Mouse (Mus musculus): ENCODE results near the gene Kifap3. TPM values are rescaled to one million over a fixed set of nuclear protein-coding genes. Genes with fewer than 3 reads are reported as not detected.
A peak's percentile ranks its signal among the peaks of the same experiment; 100 is the strongest.
"Not testable (repeated sequence)": the region's sequence is repeated elsewhere in the genome, so short reads cannot be mapped to it uniquely, and the experiment has no call there.

Kifap3 gene
- polyA plus RNA-seq (2012; rRNA removed), result 104 and 115 TPM in 2 replicates

DNA sequence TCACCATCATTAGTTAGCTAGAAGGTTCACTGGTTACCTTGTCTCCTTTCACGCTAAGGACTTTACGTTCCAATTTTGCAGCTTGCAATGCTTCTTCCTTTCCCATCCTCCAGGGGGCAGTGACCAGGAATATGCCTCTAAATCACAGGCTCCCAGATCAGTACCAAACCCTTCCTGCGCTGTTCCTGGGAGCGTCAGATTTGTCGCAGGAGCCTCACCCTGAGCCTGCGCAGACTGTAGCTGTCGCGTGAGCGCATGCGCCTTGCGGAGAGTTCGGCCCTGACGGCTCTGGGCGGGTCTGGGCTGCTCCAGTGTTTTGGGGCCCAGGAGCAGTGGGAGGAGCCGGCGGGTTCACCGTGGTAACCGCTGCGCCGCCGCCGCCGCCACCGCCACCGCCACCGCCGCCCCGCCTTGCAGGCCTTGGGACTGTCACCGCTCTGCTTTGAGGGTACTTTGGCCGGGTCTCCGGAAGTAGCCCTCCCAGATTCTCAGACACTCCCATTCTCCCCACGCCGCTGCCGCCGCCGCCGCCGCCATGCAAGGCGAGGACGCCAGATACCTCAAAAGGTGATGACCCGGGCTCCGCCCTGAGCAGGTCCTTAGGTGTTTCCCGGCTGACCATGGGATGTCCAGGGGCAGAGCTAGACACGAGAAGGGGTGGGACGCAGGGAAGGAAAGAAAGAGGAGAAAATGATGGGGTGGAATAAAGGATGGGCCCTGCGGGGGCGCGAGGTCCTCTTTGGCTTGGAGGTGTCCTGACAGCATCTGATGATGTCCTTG, at the start of gene Kifap3:
Kifap3 (plus strand) TSS at position 248 of the 780 bp plus-strand sequence.
- DNase-seq (ENCODE audit: extremely low spot score in 1 of 2, low spot score in 1 of 2), result peak; percentile 98 to 99

GRCm38 (mm10) chr1:163731166-163731565, 48.2 kb upstream of the Kifap3 start:
- DNase-seq (ENCODE audit: extremely low spot score in 1 of 2, low spot score in 1 of 2), result not testable (repeated sequence)

DNA sequence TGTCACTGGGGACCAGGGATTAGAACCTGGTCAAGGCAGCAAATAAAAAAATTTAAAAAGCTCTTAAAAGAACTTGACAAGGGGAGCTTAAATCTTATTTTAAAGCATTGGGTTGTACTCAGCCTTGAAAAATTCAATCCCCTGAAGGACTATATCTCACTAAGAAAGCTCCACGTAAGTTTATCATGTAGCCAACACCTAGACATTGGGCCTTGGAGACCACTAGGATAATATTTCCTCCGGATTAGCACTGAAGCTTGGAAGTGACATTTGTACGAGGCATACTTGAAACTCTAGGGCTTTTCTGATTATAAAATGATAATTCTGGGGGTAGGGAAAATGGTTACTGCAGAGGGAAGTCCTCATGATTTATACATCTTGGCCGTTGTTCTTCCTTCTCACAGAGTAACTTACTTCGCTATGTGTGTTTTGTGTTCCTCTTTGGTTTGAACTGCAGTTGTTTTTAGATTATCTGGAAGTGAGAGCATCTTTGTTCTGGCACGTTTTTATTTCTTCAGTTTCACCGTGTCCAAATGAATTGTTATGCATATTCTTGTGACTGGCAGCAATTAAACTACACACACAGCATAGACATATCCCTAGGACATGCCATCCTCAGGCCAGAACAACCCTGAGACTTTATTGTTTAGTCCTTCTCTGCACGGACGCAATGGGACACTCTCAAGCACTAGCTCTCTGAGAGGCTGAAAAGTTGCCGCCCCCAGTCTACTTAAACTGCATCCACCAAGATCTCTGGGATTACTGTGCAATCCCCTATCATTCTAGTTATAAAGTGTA, 42.7 kb upstream of the Kifap3 start:
- no peak for DNase-seq (ENCODE audit: extremely low spot score in 1 of 2, low spot score in 1 of 2)

- DNase-seq (ENCODE audit: extremely low spot score in 1 of 2, low spot score in 1 of 2), result no peak
Observed at GRCm38 (mm10) chr1:163737239-163737533, 42.2 kb upstream of the Kifap3 start.

DNA sequence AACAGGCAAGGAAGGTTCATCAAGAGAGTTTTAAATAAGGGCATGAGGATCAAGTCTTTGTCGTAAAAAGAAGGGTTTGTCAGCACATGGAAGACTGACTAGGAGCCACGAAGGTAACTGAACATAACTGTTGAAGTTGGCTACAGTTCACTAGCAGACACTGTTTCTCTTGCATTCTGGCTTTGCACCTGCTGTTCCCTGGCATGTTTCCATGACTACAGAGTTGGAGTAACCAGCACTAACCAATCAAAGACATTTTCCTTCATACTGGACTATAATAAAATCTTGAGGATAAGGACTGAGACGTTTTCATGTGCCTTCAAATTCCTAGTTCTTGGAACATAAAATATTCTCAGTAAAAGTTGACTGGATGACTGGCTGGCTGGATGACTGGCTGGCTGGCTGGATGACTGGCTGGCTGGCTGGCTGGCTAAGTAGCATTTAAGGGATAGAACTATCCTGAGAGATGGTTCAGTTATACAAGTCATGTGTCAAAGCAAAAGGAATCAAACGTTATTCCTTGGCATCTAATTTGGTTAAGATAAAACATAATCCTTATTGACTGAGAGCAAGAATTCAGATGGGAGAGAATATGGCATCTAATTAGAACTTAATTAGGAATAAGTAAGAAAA, 27.9 kb upstream of the Kifap3 start:
- DNase-seq (ENCODE audit: extremely low spot score in 1 of 2, low spot score in 1 of 2), result no peak

DNA sequence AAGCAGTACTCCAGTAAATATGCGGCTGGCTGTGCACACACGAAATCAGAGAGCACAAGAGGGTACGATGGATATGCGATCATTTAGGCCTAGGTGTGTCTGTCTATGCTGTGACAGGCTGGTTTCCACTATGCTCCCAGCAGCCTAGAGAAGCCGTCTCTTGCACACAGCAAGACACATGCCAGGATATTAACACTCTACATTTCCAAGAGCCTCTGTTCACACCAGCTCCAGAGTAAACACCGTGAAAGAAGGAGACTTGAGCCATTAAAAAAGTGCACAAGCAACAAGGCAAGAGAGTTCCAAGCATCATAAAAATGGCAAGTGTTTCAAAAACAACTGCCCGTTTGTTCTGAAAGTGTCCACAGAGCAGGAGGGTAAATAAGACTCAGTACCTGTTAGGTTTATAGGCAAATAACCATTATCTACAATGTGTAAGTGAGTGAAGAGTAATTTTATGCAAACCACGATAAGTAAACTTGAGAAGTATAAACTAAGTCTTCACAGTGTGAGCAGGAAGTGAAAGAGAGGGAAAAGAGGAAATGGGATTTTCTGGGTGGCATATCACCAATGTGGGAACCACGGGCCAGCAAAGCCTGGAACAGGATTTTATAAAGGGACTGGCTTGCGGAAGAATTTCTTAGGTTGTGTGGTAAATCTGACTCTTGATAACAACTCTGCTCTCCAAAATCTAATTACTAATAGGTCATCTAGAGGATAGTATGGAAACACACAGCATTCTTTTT, 21.7 kb upstream of the Kifap3 start:
- DNase-seq (ENCODE audit: extremely low spot score in 1 of 2, low spot score in 1 of 2), result no peak

GRCm38 (mm10) chr1:163783577-163783976, 4.2 kb downstream of the Kifap3 start:
- DNase-seq (ENCODE audit: extremely low spot score in 1 of 2, low spot score in 1 of 2), result not testable (repeated sequence)

DNA sequence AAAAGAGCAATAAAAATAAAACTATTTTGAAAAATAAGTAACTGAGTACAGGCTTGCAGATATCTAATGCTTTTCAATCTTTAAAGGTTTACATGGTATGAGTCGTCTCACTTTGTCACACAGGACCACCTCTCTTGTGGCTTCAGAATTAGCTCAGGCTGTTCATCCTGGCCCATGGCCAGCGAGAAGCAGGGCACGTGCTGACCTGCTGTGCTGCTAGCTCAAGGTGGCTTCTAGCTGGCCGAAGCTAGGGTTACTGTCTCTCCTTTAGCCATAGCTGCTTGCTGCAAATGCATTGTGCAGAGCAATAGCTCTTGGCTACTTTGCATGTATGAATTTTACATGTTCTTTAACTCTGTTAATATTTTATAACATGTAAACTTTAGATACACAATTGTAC, 42.0 kb downstream of the Kifap3 start:
- no peak for DNase-seq (ENCODE audit: extremely low spot score in 1 of 2, low spot score in 1 of 2)

- no peak for DNase-seq (ENCODE audit: extremely low spot score in 1 of 2, low spot score in 1 of 2)
Observed at GRCm38 (mm10) chr1:163829482-163829881, 50.1 kb downstream of the Kifap3 start.

GRCm38 (mm10) chr1:163834066-163834465, 54.7 kb downstream of the Kifap3 start:
- DNase-seq (ENCODE audit: extremely low spot score in 1 of 2, low spot score in 1 of 2), result peak in 1 of 2 experiments; percentile 45

GRCm38 (mm10) chr1:163835062-163835461, 55.7 kb downstream of the Kifap3 start:
- no peak for DNase-seq (ENCODE audit: extremely low spot score in 1 of 2, low spot score in 1 of 2)

DNA sequence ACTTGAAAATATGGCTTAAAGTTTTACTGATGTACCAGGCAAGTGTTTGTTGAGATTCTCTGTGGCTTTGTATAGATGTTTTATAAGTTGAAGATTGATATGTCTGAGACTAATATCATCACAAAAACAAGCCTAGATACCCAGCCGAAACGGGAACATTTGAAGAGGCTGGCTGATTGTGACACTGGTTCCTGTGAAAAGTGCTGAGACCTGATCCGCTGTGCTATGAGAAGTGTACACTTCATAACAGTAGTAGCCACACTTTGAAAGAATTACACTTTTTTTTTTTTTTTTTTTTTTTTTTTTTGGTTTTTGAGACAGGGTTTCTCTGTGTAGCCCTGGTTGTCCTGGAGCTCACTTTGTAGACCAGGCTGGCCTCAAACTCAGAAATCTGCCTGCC, 59.1 kb downstream of the Kifap3 start:
- DNase-seq (ENCODE audit: extremely low spot score in 1 of 2, low spot score in 1 of 2), result not testable (repeated sequence)

- DNase-seq (ENCODE audit: extremely low spot score in 1 of 2, low spot score in 1 of 2), result no peak
Observed at GRCm38 (mm10) chr1:163840555-163840954, 61.2 kb downstream of the Kifap3 start.

GRCm38 (mm10) chr1:163842238-163842637, 62.9 kb downstream of the Kifap3 start:
- DNase-seq (ENCODE audit: extremely low spot score in 1 of 2, low spot score in 1 of 2), result no peak

- no peak for DNase-seq (ENCODE audit: extremely low spot score in 1 of 2, low spot score in 1 of 2)
Observed at GRCm38 (mm10) chr1:163843899-163844298, 64.5 kb downstream of the Kifap3 start.

GRCm38 (mm10) chr1:163852884-163853560, 73.6 kb downstream of the Kifap3 start:
- no peak for DNase-seq (ENCODE audit: extremely low spot score in 1 of 2, low spot score in 1 of 2)

- DNase-seq (ENCODE audit: extremely low spot score in 1 of 2, low spot score in 1 of 2), result no peak
Observed at GRCm38 (mm10) chr1:163858420-163858819, 79.0 kb downstream of the Kifap3 start.

DNA sequence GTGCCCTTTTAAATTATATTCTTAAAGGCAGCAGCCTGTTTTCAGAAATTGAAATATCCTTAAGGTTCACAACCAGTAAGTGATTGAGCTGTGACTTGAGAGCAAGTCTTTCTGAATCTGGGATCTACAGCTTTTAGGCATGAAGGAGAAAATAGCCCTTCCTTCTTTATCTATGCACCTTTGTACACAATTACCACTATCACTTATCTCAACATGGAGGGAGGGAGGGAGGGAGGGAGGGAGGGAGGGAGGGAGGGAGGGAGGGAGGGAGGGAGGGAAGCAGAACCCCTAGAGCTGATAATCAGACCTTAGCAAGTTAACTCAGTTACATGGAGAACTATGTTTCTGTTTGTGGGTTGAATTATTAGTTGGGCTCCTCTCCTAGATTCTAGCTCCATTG, 82.2 kb downstream of the Kifap3 start:
- DNase-seq (ENCODE audit: extremely low spot score in 1 of 2, low spot score in 1 of 2), result no peak

DNA sequence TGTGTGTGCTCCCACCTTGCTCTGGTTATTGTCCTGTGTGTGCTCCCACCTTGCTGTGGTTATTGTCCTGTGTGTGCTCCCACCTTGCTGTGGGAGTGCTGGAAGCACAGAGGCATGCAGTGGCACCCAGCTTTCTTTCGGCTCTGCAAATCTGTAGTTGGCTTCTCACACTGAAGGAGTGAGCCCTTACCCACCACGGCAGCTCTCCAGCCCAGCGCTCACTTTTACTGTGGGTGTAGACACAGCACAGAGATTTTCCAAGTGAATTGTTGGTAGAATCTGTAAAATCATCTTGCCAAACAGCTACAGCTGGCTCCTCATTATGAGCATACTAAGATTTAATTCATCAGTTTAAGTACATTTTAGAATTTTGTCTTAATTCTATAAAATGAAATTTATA, 93.8 kb downstream of the Kifap3 start:
- peak in 1 of 2 experiments; percentile 49 for DNase-seq (ENCODE audit: extremely low spot score in 1 of 2, low spot score in 1 of 2)

DNA sequence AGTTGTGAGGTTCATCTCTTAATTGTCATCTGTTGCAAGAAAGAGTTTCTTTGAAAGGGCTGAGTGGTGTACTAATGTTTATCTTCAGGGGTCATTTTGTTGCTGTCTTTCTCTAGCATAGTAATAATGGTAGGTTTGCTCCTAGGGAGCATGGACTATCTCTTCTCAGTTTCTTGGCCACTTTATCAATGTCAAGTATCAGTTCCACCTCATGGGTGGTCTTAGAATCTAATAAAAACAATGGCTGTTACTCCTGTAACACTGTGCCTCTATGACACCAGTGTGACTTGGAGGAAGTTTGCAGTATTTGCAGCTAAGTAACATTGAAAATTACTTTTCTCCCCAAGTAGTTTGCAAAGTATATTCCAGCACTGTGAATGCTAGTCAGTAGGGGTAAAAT, 110.2 kb downstream of the Kifap3 start:
- DNase-seq (ENCODE audit: extremely low spot score in 1 of 2, low spot score in 1 of 2), result no peak
